Mouse (Mus musculus): ENCODE measurements around the gene Sec31a. TPM values are rescaled to one million over a fixed set of nuclear protein-coding genes. Genes with fewer than 3 reads are reported as not detected.

Gene Sec31a
- polyA plus RNA-seq, 1 experiment from 2014 or later = 64.5 TPM

- WGBS = 94% methylated on average over 18 of the region's 18 CpGs
- Histone ChIP-seq H3K4me1 (ENCODE audit: control insufficient read depth, insufficient read depth, low read length) (no peaks in the 10 kb centered on the region), H3K4me3 (ENCODE audit: low read depth, low read length) (no peak overlapping the region), H3K4me2 (ENCODE audit: low read length) (no peak overlapping the region), H3K9ac (ENCODE audit: low read length) (no peak overlapping the region), H3K27ac (ENCODE audit: low read depth, low read length) (no peak overlapping the region), H3K27me3 (replicated peaks; ENCODE audit: control insufficient read depth, insufficient read depth, low read length) (no peaks in the 10 kb centered on the region), H3K9me3 (replicated peaks; ENCODE audit: control insufficient read depth, low read length) (no peaks in the 10 kb centered on the region), H3K36me3 (ENCODE audit: control insufficient read depth, insufficient read depth, low read length) (peaks cover 94% of the 10 kb centered on the region)
- ATAC-seq (no peak), DNase-seq (ENCODE audit: low spot score) (no peak)
Observed at GRCm38 (mm10) chr5:100383782-100384510, 32.1 kb downstream of the Sec31a start.

GRCm38 (mm10) chr5:100381094-100381493 is 34.9 kb downstream of the Sec31a start:
- H3K4me2 ChIP-seq (ENCODE audit: low read length) = no peak overlapping the region
- no peak overlapping the region for H3K9ac ChIP-seq (ENCODE audit: low read length)
- H3K4me3 ChIP-seq (ENCODE audit: low read depth, low read length) = no peak overlapping the region
- H3K4me1 ChIP-seq (ENCODE audit: control insufficient read depth, insufficient read depth, low read length) = no peaks in the 10 kb centered on the region
- no peak for ATAC-seq
- no peaks in the 10 kb centered on the region for H3K27me3 ChIP-seq (replicated peaks; ENCODE audit: control insufficient read depth, insufficient read depth, low read length)
- no peak overlapping the region for H3K27ac ChIP-seq (ENCODE audit: low read depth, low read length)
- no peaks in the 10 kb centered on the region for H3K9me3 ChIP-seq (replicated peaks; ENCODE audit: control insufficient read depth, low read length)
- peaks cover 99% of the 10 kb centered on the region for H3K36me3 ChIP-seq (ENCODE audit: control insufficient read depth, insufficient read depth, low read length)
- DNase-seq (ENCODE audit: low spot score) = peak; percentile 11
- 82% methylated on average over 7 of the region's 7 CpGs for WGBS

GRCm38 (mm10) chr5:100380277-100380676 is 35.8 kb downstream of the Sec31a start:
- Histone ChIP-seq H3K4me3 (ENCODE audit: low read depth, low read length) (no peak overlapping the region), H3K27me3 (replicated peaks; ENCODE audit: control insufficient read depth, insufficient read depth, low read length) (no peaks in the 10 kb centered on the region), H3K9ac (ENCODE audit: low read length) (no peak overlapping the region), H3K36me3 (ENCODE audit: control insufficient read depth, insufficient read depth, low read length) (peaks cover 99% of the 10 kb centered on the region), H3K27ac (ENCODE audit: low read depth, low read length) (no peak overlapping the region), H3K4me2 (ENCODE audit: low read length) (no peak overlapping the region), H3K4me1 (ENCODE audit: control insufficient read depth, insufficient read depth, low read length) (no peaks in the 10 kb centered on the region), H3K9me3 (replicated peaks; ENCODE audit: control insufficient read depth, low read length) (no peaks in the 10 kb centered on the region)
- WGBS = 92% methylated on average over 5 of the region's 5 CpGs
- DNase-seq (ENCODE audit: low spot score) (no peak), ATAC-seq (no peak)

- H3K36me3 ChIP-seq (ENCODE audit: control insufficient read depth, insufficient read depth, low read length) = peaks cover 99% of the 10 kb centered on the region
- H3K9ac ChIP-seq (ENCODE audit: low read length) = no peak overlapping the region
Observed at GRCm38 (mm10) chr5:100378981-100379380, 37.1 kb downstream of the Sec31a start.

GRCm38 (mm10) chr5:100378211-100378610 is 37.8 kb downstream of the Sec31a start:
- H3K4me3 ChIP-seq (ENCODE audit: low read depth, low read length) = no peak overlapping the region
- H3K4me2 ChIP-seq (ENCODE audit: low read length) = no peak overlapping the region
- no peak overlapping the region for H3K9ac ChIP-seq (ENCODE audit: low read length)
- peaks cover 95% of the 10 kb centered on the region for H3K36me3 ChIP-seq (ENCODE audit: control insufficient read depth, insufficient read depth, low read length)
- H3K4me1 ChIP-seq (ENCODE audit: control insufficient read depth, insufficient read depth, low read length) = no peaks in the 10 kb centered on the region
- no peaks in the 10 kb centered on the region for H3K9me3 ChIP-seq (replicated peaks; ENCODE audit: control insufficient read depth, low read length)
- ATAC-seq (no peak), DNase-seq (ENCODE audit: low spot score) (no peak)
- H3K27ac ChIP-seq (ENCODE audit: low read depth, low read length) = no peak overlapping the region
- H3K27me3 ChIP-seq (replicated peaks; ENCODE audit: control insufficient read depth, insufficient read depth, low read length) = no peaks in the 10 kb centered on the region
- WGBS = 93% methylated on average over 5 of the region's 5 CpGs

More at GRCm38 (mm10) chr5:100378981-100379380, 37.1 kb downstream of the Sec31a start:
- 88% methylated on average over 2 of the region's 2 CpGs for WGBS
- H3K4me3 ChIP-seq (ENCODE audit: low read depth, low read length) = no peak overlapping the region
- no peaks in the 10 kb centered on the region for H3K9me3 ChIP-seq (replicated peaks; ENCODE audit: control insufficient read depth, low read length)
- H3K4me1 ChIP-seq (ENCODE audit: control insufficient read depth, insufficient read depth, low read length) = no peaks in the 10 kb centered on the region
- no peak overlapping the region for H3K27ac ChIP-seq (ENCODE audit: low read depth, low read length)
- no peak for DNase-seq (ENCODE audit: low spot score)
- no peak overlapping the region for H3K4me2 ChIP-seq (ENCODE audit: low read length)
- H3K27me3 ChIP-seq (replicated peaks; ENCODE audit: control insufficient read depth, insufficient read depth, low read length) = no peaks in the 10 kb centered on the region
- no peak for ATAC-seq

GRCm38 (mm10) chr5:100377376-100377775 is 38.7 kb downstream of the Sec31a start:
- WGBS = 76% methylated on average over 2 of the region's 2 CpGs
- no peak overlapping the region for H3K27ac ChIP-seq (ENCODE audit: low read depth, low read length)
- no peak overlapping the region for H3K4me3 ChIP-seq (ENCODE audit: low read depth, low read length)
- ATAC-seq = no peak
- H3K27me3 ChIP-seq (replicated peaks; ENCODE audit: control insufficient read depth, insufficient read depth, low read length) = no peaks in the 10 kb centered on the region
- no peak overlapping the region for H3K4me2 ChIP-seq (ENCODE audit: low read length)
- no peak for DNase-seq (ENCODE audit: low spot score)
- H3K9me3 ChIP-seq (replicated peaks; ENCODE audit: control insufficient read depth, low read length) = no peaks in the 10 kb centered on the region
- H3K4me1 ChIP-seq (ENCODE audit: control insufficient read depth, insufficient read depth, low read length) = no peaks in the 10 kb centered on the region
- no peak overlapping the region for H3K9ac ChIP-seq (ENCODE audit: low read length)
- H3K36me3 ChIP-seq (ENCODE audit: control insufficient read depth, insufficient read depth, low read length) = peaks cover 95% of the 10 kb centered on the region

- ATAC-seq (no peak), DNase-seq (ENCODE audit: low spot score) (no peak)
- Histone ChIP-seq H3K27ac (ENCODE audit: low read depth, low read length) (no peak overlapping the region), H3K9me3 (replicated peaks; ENCODE audit: control insufficient read depth, low read length) (no peaks in the 10 kb centered on the region), H3K4me1 (ENCODE audit: control insufficient read depth, insufficient read depth, low read length) (no peaks in the 10 kb centered on the region), H3K4me2 (ENCODE audit: low read length) (no peak overlapping the region), H3K27me3 (replicated peaks; ENCODE audit: control insufficient read depth, insufficient read depth, low read length) (no peaks in the 10 kb centered on the region), H3K4me3 (ENCODE audit: low read depth, low read length) (no peak overlapping the region), H3K36me3 (ENCODE audit: control insufficient read depth, insufficient read depth, low read length) (peaks cover 83% of the 10 kb centered on the region), H3K9ac (ENCODE audit: low read length) (no peak overlapping the region)
- 85% methylated on average over 2 of the region's 2 CpGs for WGBS
Observed at GRCm38 (mm10) chr5:100374703-100375102, 41.3 kb downstream of the Sec31a start.

GRCm38 (mm10) chr5:100373952-100374351 is 42.1 kb downstream of the Sec31a start:
- Histone ChIP-seq H3K4me1 (ENCODE audit: control insufficient read depth, insufficient read depth, low read length) (no peaks in the 10 kb centered on the region), H3K36me3 (ENCODE audit: control insufficient read depth, insufficient read depth, low read length) (peaks cover 78% of the 10 kb centered on the region), H3K9ac (ENCODE audit: low read length) (no peak overlapping the region), H3K4me2 (ENCODE audit: low read length) (no peak overlapping the region), H3K9me3 (replicated peaks; ENCODE audit: control insufficient read depth, low read length) (no peaks in the 10 kb centered on the region), H3K27ac (ENCODE audit: low read depth, low read length) (no peak overlapping the region), H3K27me3 (replicated peaks; ENCODE audit: control insufficient read depth, insufficient read depth, low read length) (no peaks in the 10 kb centered on the region), H3K4me3 (ENCODE audit: low read depth, low read length) (no peak overlapping the region)
- DNase-seq (ENCODE audit: low spot score) (peak; percentile 75), ATAC-seq (no peak)
- WGBS = 52% methylated on average over 5 of the region's 5 CpGs

GRCm38 (mm10) chr5:100370919-100371318 is 45.1 kb downstream of the Sec31a start:
- no peaks in the 10 kb centered on the region for H3K27me3 ChIP-seq (replicated peaks; ENCODE audit: control insufficient read depth, insufficient read depth, low read length)
- H3K36me3 ChIP-seq (ENCODE audit: control insufficient read depth, insufficient read depth, low read length) = peaks cover 71% of the 10 kb centered on the region

More at GRCm38 (mm10) chr5:100370919-100371318, 45.1 kb downstream of the Sec31a start:
- Histone ChIP-seq H3K9ac (ENCODE audit: low read length) (no peak overlapping the region), H3K27ac (ENCODE audit: low read depth, low read length) (no peak overlapping the region), H3K9me3 (replicated peaks; ENCODE audit: control insufficient read depth, low read length) (no peaks in the 10 kb centered on the region), H3K4me1 (ENCODE audit: control insufficient read depth, insufficient read depth, low read length) (no peaks in the 10 kb centered on the region), H3K4me2 (ENCODE audit: low read length) (no peak overlapping the region), H3K4me3 (ENCODE audit: low read depth, low read length) (no peak overlapping the region)
- DNase-seq (ENCODE audit: low spot score) (no peak), ATAC-seq (no peak)
- 35% methylated on average over 1 of the region's 1 CpGs for WGBS

All from forebrain, embryonic 14.5 days (tissue).